Mouse (Mus musculus) liver, embryonic 12.5 days (tissue): ENCODE measurements around the gene Hist1h3g. TPM values are rescaled to one million over a fixed set of nuclear protein-coding genes. Genes with fewer than 3 reads are reported as not detected.
A peak's percentile ranks its signal among the peaks of the same experiment; 100 is the strongest.
"Not testable (repeated sequence)": the region's sequence is repeated elsewhere in the genome, so short reads cannot be mapped to it uniquely, and the experiment has no call there.

Experiments
- ATAC-seq: fragments of 200-750 bp; cut with Nextera tagmentation; 2 replicates; pipeline ENCODE4 v1.8.0; 2017; ENCODE audit warnings: moderate number of reproducible peaks, mild to moderate bottlenecking, moderate library complexity
- H3K27ac ChIP-seq: fragments of 300-500 bp; sonication (generic); 2 replicates; pipeline ENCODE4 v1.5.1; 2016; ENCODE audit warnings: mild to moderate bottlenecking
- H3K27me3 ChIP-seq: fragments of 300-500 bp; sonication (generic); replicated peaks from 2 replicates; pipeline ENCODE4 v1.6.1; 2016; ENCODE audit warnings: mild to moderate bottlenecking, moderate library complexity
- H3K36me3 ChIP-seq: fragments of 300-500 bp; sonication (generic); 2 replicates; pipeline ENCODE4 v1.6.1; 2016; ENCODE audit warnings: mild to moderate bottlenecking, moderate library complexity
- H3K4me1 ChIP-seq: fragments of 300-500 bp; sonication (generic); 2 replicates; pipeline ENCODE4 v1.6.1; 2016
- H3K4me2 ChIP-seq: fragments of 300-500 bp; sonication (generic); 2 replicates; pipeline ENCODE4 v1.6.1; 2016; ENCODE audit warnings: mild to moderate bottlenecking, moderate library complexity
- H3K4me3 ChIP-seq: fragments of 300-500 bp; sonication (generic); 2 replicates; pipeline ENCODE4 v1.5.1; 2016; ENCODE audit warnings: mild to moderate bottlenecking, moderate library complexity
- H3K9ac ChIP-seq: fragments of 300-500 bp; sonication (generic); 2 replicates; pipeline ENCODE4 v1.6.1; 2016; ENCODE audit warnings: mild to moderate bottlenecking, moderate library complexity
- H3K9me3 ChIP-seq: fragments of 300-500 bp; sonication (generic); replicated peaks from 2 replicates; pipeline ENCODE4 v1.6.1; 2016; ENCODE audit warnings: mild to moderate bottlenecking, moderate library complexity
- WGBS: fragments of 180-500 bp; shearing (Covaris S2); methylation state at CpG from one replicate; pipeline ENCODE4 v1.1.7; 2016; ENCODE audit not compliant: insufficient replicate concordance; 5-methylcytosine and 5-hydroxymethylcytosine counted together
- polyA plus RNA-seq: library from polyadenylated mRNA; unstranded; fragments of >200 nt; fragmentation: Nextera tagmentation; extraction: Ambion mirVana; gene quantifications from 2 replicates; pipeline ENCODE4 v1.2.1, GENCODE M21; 2016

The Hist1h3g gene
- polyA plus RNA-seq, 1 experiment from 2014 or later, result 16.3 TPM

DNA sequence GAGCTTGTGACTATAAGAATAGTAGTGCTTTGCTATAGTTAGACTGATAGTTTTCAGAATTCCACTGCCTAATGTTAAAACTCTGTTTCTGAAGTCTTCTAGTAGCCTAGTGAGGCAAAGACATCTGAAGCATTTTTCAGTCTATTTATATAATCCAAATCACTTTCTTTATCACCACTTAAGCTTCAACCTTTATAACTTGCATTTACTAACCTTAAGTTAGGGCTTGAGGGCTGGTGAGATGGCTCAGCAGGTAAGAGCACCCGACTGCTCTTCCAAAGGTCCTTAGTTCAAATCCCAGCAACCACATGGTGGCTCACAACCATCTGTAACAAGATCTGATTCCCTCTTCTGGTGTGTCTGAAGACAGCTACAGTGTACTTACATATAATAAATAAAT is 4.6 kb downstream of the Hist1h3g start:
- H3K4me3 ChIP-seq, H3K9me3 ChIP-seq, H3K9ac ChIP-seq, H3K27me3 ChIP-seq, H3K4me2 ChIP-seq, H3K36me3 ChIP-seq, ATAC-seq: not testable (repeated sequence)
- 81% methylated on average over 1 of the region's 1 CpGs for WGBS
- H3K27ac ChIP-seq, result peak overlapping the region; percentile 100; the same call in 1 of the 2 replicates
- H3K4me1 ChIP-seq, result peaks cover 35% of the 10 kb centered on the region

DNA sequence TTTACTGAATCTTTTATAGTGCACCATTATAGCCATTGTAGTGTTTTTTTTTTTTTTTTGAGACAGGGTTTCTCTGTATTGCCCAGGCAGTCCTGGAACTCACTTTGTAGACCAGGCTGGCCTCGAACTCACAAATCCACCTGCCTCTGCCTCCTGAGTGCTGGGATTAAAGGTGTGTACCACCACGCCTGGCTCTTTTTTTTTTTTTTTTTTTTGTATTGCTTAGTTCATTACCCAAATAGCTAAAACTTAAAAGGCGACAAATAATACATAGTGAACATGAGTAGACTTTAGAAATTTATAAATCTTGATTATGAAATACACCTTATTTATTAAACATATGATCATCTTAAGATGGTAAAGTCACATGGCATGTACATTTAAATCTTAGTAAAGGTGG is 6.3 kb downstream of the Hist1h3g start:
- peak overlapping the region; percentile 62 for H3K4me3 ChIP-seq
- peaks cover 35% of the 10 kb centered on the region for H3K4me1 ChIP-seq
- 56% methylated on average over 3 of the region's 3 CpGs for WGBS
- H3K9ac ChIP-seq, result peak overlapping the region; percentile 84
- H3K27ac ChIP-seq, result peak overlapping the region; percentile 98
- H3K4me2 ChIP-seq, result peak overlapping the region; percentile 76
- no peaks in the 10 kb centered on the region for H3K27me3 ChIP-seq
- no peak for ATAC-seq
- H3K9me3 ChIP-seq, result no peaks in the 10 kb centered on the region
- no peaks in the 10 kb centered on the region for H3K36me3 ChIP-seq

- not testable (repeated sequence) for H3K36me3 ChIP-seq, H3K9me3 ChIP-seq, H3K27me3 ChIP-seq
- H3K4me3 ChIP-seq, result peak overlapping the region; percentile 62
- WGBS, result 9% methylated on average over 3 of the region's 3 CpGs
- peak overlapping the region; percentile 76 for H3K4me2 ChIP-seq
- peaks cover 32% of the 10 kb centered on the region for H3K4me1 ChIP-seq
- H3K27ac ChIP-seq, result peak overlapping the region; percentile 98
- ATAC-seq, result 0 out of 2 replicates have a peak, but pooled peaks have one; percentile 0
- H3K9ac ChIP-seq, result peak overlapping the region; percentile 84
Observed at GRCm38 (mm10) chr13:23542225-23542980, 7.2 kb downstream of the Hist1h3g start.

- WGBS, result under 1% methylated on average over 28 of the region's 42 CpGs
- not testable (repeated sequence) for H3K27me3 ChIP-seq, H3K9me3 ChIP-seq, H3K36me3 ChIP-seq
- Histone ChIP-seq H3K27ac (peak within 1 kb of the TSS; percentile 98), H3K4me1 (peaks cover 25% of the 10 kb centered on the region), H3K9ac (peak within 1 kb of the TSS; percentile 84), H3K4me2 (peak within 1 kb of the TSS; percentile 76), H3K4me3 (peak within 1 kb of the TSS; percentile 62)
- ATAC-seq, result peak; percentile 90
Observed at GRCm38 (mm10) chr13:23542999-23543607, 7.9 kb downstream of the Hist1h3g start, which contains the start of gene Hist1h2bh. Gene Hist1h2bh (minus strand): TSS chr13:23543392.

DNA sequence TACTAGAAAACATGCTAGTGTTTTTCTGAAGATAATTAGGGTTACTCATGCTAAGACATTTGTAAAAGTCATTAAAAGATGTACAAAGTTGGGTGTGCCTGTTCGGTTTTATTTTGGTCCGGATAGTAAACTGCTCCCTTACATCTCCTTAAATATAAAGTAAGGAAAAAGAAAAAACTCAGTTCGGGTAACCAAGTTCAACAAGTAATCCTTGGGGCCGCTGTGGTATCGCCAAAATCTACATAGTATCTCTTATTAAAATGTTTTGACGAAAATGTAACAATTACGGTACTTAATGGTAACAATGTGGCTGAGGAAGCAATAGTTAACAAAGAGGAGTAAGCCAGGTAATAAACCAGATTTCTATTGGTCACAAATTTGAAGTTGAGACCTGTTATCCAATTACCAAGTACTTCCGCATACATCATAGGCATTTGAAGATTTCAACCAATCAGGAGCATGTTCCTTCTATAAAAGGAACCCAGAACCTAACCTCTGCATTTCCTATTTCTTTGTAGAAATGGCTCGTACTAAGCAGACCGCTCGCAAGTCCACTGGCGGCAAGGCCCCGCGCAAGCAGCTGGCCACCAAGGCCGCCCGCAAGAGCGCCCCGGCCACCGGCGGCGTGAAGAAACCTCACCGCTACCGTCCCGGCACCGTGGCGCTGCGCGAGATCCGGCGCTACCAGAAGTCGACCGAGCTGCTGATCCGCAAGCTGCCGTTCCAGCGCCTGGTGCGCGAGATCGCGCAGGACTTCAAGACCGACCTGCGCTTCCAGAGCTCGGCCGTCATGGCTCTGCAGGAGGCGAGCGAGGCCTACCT is 9.0 kb downstream of the Hist1h3g start, which contains the start of gene Hist1h3f:
Gene Hist1h3f (plus strand): TSS at position 88 of the 822 bp plus-strand sequence.
- peak within 1 kb of the TSS; percentile 76 for H3K4me2 ChIP-seq
- H3K36me3 ChIP-seq, result no peaks in the 10 kb centered on the region
- no peaks in the 10 kb centered on the region for H3K9me3 ChIP-seq
- H3K9ac ChIP-seq, result peak within 1 kb of the TSS; percentile 84
- peak; percentile 78 for ATAC-seq
- peak within 1 kb of the TSS; percentile 62 for H3K4me3 ChIP-seq
- peak within 1 kb of the TSS; percentile 98 for H3K27ac ChIP-seq
- peaks cover 28% of the 10 kb centered on the region for H3K4me1 ChIP-seq
- H3K27me3 ChIP-seq, result no peaks in the 10 kb centered on the region
- WGBS, result under 1% methylated on average over 32 of the region's 45 CpGs

- Histone ChIP-seq H3K4me2 (peak overlapping the region; percentile 76), H3K9ac (peak overlapping the region; percentile 73), H3K27ac (peak overlapping the region; percentile 98), H3K4me1 (peaks cover 34% of the 10 kb centered on the region), H3K4me3 (peak overlapping the region; percentile 54)
- not testable (repeated sequence) for H3K9me3 ChIP-seq, H3K36me3 ChIP-seq, ATAC-seq, H3K27me3 ChIP-seq
- WGBS, result 0% methylated on average over 11 of the region's 14 CpGs
Observed at GRCm38 (mm10) chr13:23544787-23545120, 9.5 kb downstream of the Hist1h3g start.

DNA sequence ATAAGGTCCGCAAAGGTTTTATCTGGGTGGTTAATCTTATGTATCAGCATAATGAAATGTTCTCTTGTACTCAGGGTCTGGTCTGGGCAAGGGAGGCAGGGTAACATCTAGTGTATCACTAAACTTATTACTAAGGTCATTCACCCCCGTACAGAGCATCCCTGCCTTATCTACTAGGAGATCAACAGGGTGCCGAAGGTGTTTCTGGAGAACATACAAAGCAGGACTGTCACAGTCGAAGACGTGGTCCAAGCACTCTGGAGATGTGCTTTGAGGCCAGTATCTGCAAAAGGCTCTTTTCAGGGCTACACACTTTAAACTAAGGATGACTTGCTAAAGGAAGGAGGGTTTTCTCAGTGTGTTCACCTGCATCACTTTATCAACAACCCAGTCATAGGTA is 11.5 kb downstream of the Hist1h3g start:
- 69% methylated on average over 5 of the region's 5 CpGs for WGBS
- peak overlapping the region; percentile 80 for H3K27ac ChIP-seq
- H3K4me2 ChIP-seq, result peak overlapping the region; percentile 53; the same call in 1 of the 2 replicates

DNA sequence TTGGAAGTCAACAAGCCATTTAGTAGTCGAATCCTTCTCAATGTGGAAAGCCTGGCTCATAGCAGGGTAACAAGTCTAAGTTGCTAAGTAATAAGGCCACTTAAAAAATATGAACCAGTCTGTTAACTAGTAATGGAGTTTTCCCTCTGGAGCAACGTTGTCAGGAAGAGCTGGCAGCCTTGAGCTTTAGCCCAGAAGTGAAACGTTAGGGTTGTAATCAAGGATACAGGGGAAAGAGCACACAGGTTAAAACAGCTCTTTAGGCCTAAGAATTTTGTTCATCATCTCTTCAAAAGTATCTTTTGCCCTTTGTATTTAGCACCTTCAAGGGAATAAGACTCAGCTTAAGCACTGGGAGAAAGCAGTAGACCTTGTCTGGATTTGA is 15.5 kb downstream of the Hist1h3g start:
- Histone ChIP-seq H3K27ac (peak overlapping the region; percentile 99), H3K4me3 (peak overlapping the region; percentile 56), H3K9ac (peak overlapping the region; percentile 78), H3K27me3 (no peaks in the 10 kb centered on the region), H3K9me3 (no peaks in the 10 kb centered on the region), H3K4me1 (peaks cover 65% of the 10 kb centered on the region), H3K4me2 (peak overlapping the region; percentile 71), H3K36me3 (no peaks in the 10 kb centered on the region)
- ATAC-seq, result peak; percentile 1; the same call in 1 of the 2 replicates
- WGBS, result 4% methylated on average over 3 of the region's 3 CpGs

More for the DNA sequence above, 11.5 kb downstream of the Hist1h3g start:
- Histone ChIP-seq H3K9me3 (no peaks in the 10 kb centered on the region), H3K9ac (peak overlapping the region; percentile 7), H3K36me3 (no peaks in the 10 kb centered on the region), H3K4me1 (peaks cover 36% of the 10 kb centered on the region), H3K27me3 (no peaks in the 10 kb centered on the region), H3K4me3 (no peak overlapping the region)
- ATAC-seq, result no peak

DNA sequence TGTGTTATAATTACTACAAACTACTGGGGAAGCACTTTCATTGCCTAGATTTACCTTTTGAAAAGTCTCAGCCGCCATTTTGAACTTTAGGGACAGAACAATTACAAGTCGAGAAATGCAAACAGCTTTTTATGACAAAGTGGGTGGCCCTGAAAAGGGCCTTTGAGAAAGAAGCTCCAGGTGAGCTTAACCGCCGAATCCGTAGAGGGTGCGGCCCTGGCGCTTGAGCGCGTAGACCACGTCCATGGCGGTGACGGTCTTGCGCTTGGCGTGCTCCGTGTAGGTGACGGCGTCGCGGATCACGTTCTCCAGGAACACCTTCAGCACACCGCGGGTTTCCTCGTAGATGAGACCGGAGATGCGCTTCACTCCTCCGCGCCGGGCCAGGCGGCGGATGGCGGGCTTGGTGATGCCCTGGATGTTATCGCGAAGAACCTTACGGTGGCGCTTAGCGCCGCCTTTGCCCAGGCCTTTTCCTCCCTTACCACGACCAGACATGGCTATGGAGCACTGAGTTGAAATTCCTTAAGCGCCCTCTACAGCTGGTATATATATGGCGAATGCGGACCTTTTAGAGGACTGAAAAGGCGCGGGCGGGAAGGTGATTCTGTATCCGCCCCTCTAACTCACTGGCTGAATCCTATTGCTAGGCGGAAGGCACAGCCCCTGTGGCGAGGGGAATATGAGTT is 16.1 kb downstream of the Hist1h3g start, which contains the start of gene Hist1h4f:
Gene Hist1h4f (minus strand): TSS at position 503 of the 689 bp plus-strand sequence.
- H3K9me3 ChIP-seq, H3K36me3 ChIP-seq, H3K27me3 ChIP-seq: not testable (repeated sequence)
- ATAC-seq, result peak; percentile 71
- Histone ChIP-seq H3K9ac (peak within 1 kb of the TSS; percentile 78), H3K4me3 (peak within 1 kb of the TSS; percentile 56), H3K4me1 (peaks cover 67% of the 10 kb centered on the region), H3K4me2 (peak within 1 kb of the TSS; percentile 71), H3K27ac (peak within 1 kb of the TSS; percentile 99)
- under 1% methylated on average over 47 of the region's 47 CpGs for WGBS

DNA sequence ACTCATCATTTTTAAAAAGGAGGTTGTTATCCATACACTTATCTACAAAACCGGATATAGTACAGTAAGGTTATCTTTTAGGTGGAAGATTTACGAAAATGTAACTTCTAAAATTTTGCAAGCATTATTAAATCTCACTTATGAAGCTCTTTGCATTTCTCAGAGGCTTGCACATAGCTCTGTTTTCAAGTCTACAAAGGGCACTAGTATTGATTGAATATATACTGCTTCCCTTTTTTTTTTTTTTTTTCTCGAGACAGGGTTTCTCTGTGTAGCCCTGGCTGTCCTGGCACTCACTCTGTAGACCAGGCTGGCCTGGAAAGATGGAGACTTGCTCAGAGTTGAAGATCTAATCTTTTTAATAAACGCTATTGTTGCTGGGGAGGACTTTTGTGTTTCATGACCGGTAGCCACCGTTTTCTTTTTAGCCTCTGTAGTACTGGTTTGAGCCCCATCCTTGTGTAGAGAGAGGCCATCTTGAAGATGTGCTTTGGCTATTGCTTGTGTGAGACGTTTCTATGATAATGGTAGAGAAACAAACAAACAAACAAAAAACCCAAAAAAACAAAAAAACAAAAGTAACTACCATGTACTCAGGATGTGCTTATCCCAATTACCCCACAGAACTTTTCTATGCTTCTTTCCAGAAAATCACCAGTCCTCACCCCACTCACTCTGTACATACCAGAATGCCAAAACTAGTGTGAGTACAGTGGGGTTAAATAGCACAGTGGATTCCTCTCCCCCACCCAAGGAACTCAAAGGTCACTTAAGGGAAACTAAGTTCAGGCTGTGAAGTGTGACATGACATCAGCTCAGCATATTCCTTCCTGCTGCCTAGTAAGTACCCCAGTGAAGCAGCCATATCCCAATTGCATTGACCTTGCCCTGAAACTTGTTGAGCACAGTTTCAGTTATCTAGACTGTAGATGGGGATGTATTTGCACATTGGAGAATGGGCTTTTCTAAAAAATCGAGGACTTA is 17.0 kb downstream of the Hist1h3g start:
- H3K36me3 ChIP-seq, result no peaks in the 10 kb centered on the region
- no peaks in the 10 kb centered on the region for H3K27me3 ChIP-seq
- H3K27ac ChIP-seq, result peak overlapping the region; percentile 99
- peak overlapping the region; percentile 71 for H3K4me2 ChIP-seq
- ATAC-seq, result no peak
- peak overlapping the region; percentile 56 for H3K4me3 ChIP-seq
- 34% methylated on average over 8 of the region's 8 CpGs for WGBS
- H3K9me3 ChIP-seq, result no peaks in the 10 kb centered on the region
- peak overlapping the region; percentile 78 for H3K9ac ChIP-seq
- H3K4me1 ChIP-seq, result peaks cover 67% of the 10 kb centered on the region
